ENCODE assay signal across 19 mouse cellular contexts in the genomic region with DNA sequence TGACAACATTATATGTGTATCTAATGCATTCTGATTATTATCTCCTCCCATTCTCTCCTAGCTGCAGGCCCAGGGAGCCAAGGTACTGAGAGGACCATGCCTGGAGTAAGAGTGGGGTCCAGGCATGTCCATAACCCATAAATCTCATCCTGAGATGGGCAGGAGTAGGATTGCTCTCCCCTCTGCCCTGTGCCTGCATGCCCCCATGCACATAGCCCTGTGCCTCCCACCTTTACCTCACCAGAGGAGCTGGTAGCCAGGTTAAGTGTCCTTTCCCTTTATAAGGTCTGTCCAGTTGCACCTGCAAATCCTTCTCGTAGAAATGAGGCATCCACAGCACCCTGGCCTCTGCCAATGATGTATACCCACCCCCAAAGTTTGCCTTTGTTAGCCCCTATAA. TPM values are rescaled to one million over a fixed set of nuclear protein-coding genes. Genes with fewer than 3 reads are reported as not detected.
DNase-seq lines count a peak whose midpoint lies in the region; ATAC-seq and TF ChIP-seq lines count a peak whose summit lies in the region.
"Had no signal": no experiment of that assay in that cellular context is flagged by ENCODE, and none has a peak within 500 bp of the region (broad histone marks: within the 10 kb centered on the region; RNA-seq: fewer than 3 reads in every experiment).

No protein-coding gene starts in this region.

- 0 out of 2 replicates have a peak, but pooled peaks cover 7% of the 10 kb centered on the region for H3K4me1 ChIP-seq in hindbrain, embryonic 13.5 days (replicated peaks)
- H3K4me1 ChIP-seq in hindbrain, embryonic 10.5 days (replicated peaks) = no peaks in the 10 kb centered on the region
- H3K4me1 ChIP-seq in lung, embryonic 14.5 days (ENCODE audit: insufficient read depth) = no peaks in the 10 kb centered on the region
- no peaks in the 10 kb centered on the region for H3K4me1 ChIP-seq in lung, adult 2 months (ENCODE audit: control insufficient read depth, insufficient read depth, low read length)
- no peaks in the 10 kb centered on the region for H3K4me1 ChIP-seq in neural tube, embryonic 14.5 days (ENCODE audit: control insufficient read depth, insufficient read depth, low read length)
- H3K4me1 ChIP-seq in neural tube, embryonic 15.5 days = peaks cover 8% of the 10 kb centered on the region
- H3K4me1 ChIP-seq: embryonic facial prominence, embryonic 10.5 days; heart, embryonic 12.5 days had no signal

- WGBS in hindbrain, embryonic 13.5 days = 87% methylated on average over 1 of the region's 1 CpGs
- 73% methylated on average over 1 of the region's 1 CpGs for WGBS in hindbrain, embryonic 10.5 days
- 48% methylated on average over 1 of the region's 1 CpGs for WGBS in lung, embryonic 14.5 days
- 50% methylated on average over 1 of the region's 1 CpGs for WGBS in lung, adult 2 months
- 67% methylated on average over 1 of the region's 1 CpGs for WGBS in neural tube, embryonic 14.5 days
- WGBS in neural tube, embryonic 15.5 days = 90% methylated on average over 1 of the region's 1 CpGs

- no peak for DNase-seq in hindbrain, embryonic 10.5 days (ENCODE audit: low spot score)
- no peak for DNase-seq in lung, embryonic 14.5 days
- no peak for DNase-seq in lung, adult 2 months
- no peak for DNase-seq in neural tube, embryonic 10.5 days (ENCODE audit: extremely low spot score, low spot score)
- DNase-seq in spleen, postnatal 10 days (ENCODE audit: low spot score in 2 of 2) = no peak
- DNase-seq: adrenal gland, adult 8-10 months; adrenal gland, postnatal 36 days; cerebellum, adult 2 months; cerebellum, postnatal 10 days; gastrocnemius, adult 2 months; gastrocnemius, postnatal 25 days had no signal

- no peak for TF ChIP-seq CTCF in lung, embryonic 14.5 days (IDR thresholded peaks at IDR 0.05; ENCODE audit: low read depth)
- TF ChIP-seq CTCF in lung, adult 2 months (IDR thresholded peaks at IDR 0.05; ENCODE audit: insufficient read depth, low read length) = no peak

- peak; percentile 36; the same call in 1 of the 2 replicates for ATAC-seq in hindbrain, embryonic 13.5 days (ENCODE audit: low FRiP score)
- peak; percentile 41; the same call in 1 of the 2 replicates for ATAC-seq in lung, embryonic 14.5 days (ENCODE audit: insufficient read depth)
- ATAC-seq in neural tube, embryonic 14.5 days (ENCODE audit: low read depth) = 0 out of 2 replicates have a peak, but pooled peaks have one; percentile 26
- no peak for ATAC-seq in neural tube, embryonic 15.5 days (ENCODE audit: low FRiP score)

- no peaks in the 10 kb centered on the region for H3K36me3 ChIP-seq in hindbrain, embryonic 13.5 days
- no peaks in the 10 kb centered on the region for H3K36me3 ChIP-seq in hindbrain, embryonic 10.5 days
- no peaks in the 10 kb centered on the region for H3K36me3 ChIP-seq in lung, embryonic 14.5 days (ENCODE audit: insufficient read depth)
- H3K36me3 ChIP-seq in neural tube, embryonic 14.5 days (ENCODE audit: control insufficient read depth, insufficient read depth, low read length) = no peaks in the 10 kb centered on the region
- H3K36me3 ChIP-seq in neural tube, embryonic 15.5 days = no peaks in the 10 kb centered on the region
- H3K36me3 ChIP-seq: embryonic facial prominence, embryonic 10.5 days; heart, embryonic 12.5 days had no signal

- no peak overlapping the region for H3K4me3 ChIP-seq in hindbrain, embryonic 13.5 days
- no peak overlapping the region for H3K4me3 ChIP-seq in hindbrain, embryonic 10.5 days
- H3K4me3 ChIP-seq in lung, embryonic 14.5 days (ENCODE audit: low read depth, low read length) = no peak overlapping the region
- H3K4me3 ChIP-seq in lung, adult 2 months (replicated peaks; ENCODE audit: extremely low read depth, low read depth, low read length) = no peak overlapping the region
- H3K4me3 ChIP-seq in neural tube, embryonic 14.5 days (ENCODE audit: low read depth, low read length) = no peak overlapping the region
- no peak overlapping the region for H3K4me3 ChIP-seq in neural tube, embryonic 15.5 days (replicated peaks)
- H3K4me3 ChIP-seq: embryonic facial prominence, embryonic 10.5 days; gastrocnemius, adult 2 months; heart, embryonic 12.5 days had no signal

- no peaks in the 10 kb centered on the region for H3K9me3 ChIP-seq in hindbrain, embryonic 13.5 days
- H3K9me3 ChIP-seq in hindbrain, embryonic 10.5 days = no peaks in the 10 kb centered on the region
- H3K9me3 ChIP-seq in lung, embryonic 14.5 days (ENCODE audit: low read depth, low read length) = no peaks in the 10 kb centered on the region
- no peaks in the 10 kb centered on the region for H3K9me3 ChIP-seq in neural tube, embryonic 14.5 days (ENCODE audit: control insufficient read depth, low read length)
- no peaks in the 10 kb centered on the region for H3K9me3 ChIP-seq in neural tube, embryonic 15.5 days (replicated peaks)
- H3K9me3 ChIP-seq: embryonic facial prominence, embryonic 10.5 days; heart, embryonic 12.5 days had no signal

- no peaks in the 10 kb centered on the region for H3K27me3 ChIP-seq in hindbrain, embryonic 13.5 days
- no peaks in the 10 kb centered on the region for H3K27me3 ChIP-seq in hindbrain, embryonic 10.5 days (ENCODE audit: insufficient read depth, poor library complexity, severe bottlenecking)
- H3K27me3 ChIP-seq in lung, embryonic 14.5 days (ENCODE audit: insufficient read depth, low read length) = no peaks in the 10 kb centered on the region
- no peaks in the 10 kb centered on the region for H3K27me3 ChIP-seq in neural tube, embryonic 14.5 days (ENCODE audit: control insufficient read depth, insufficient read depth, low read length)
- no peaks in the 10 kb centered on the region for H3K27me3 ChIP-seq in neural tube, embryonic 15.5 days (replicated peaks)
- H3K27me3 ChIP-seq: heart, embryonic 12.5 days had no signal

- no peak overlapping the region for H3K4me2 ChIP-seq in hindbrain, embryonic 13.5 days
- no peak overlapping the region for H3K4me2 ChIP-seq in lung, embryonic 14.5 days
- no peak overlapping the region for H3K4me2 ChIP-seq in neural tube, embryonic 14.5 days (ENCODE audit: low read depth, low read length)
- no peak overlapping the region for H3K4me2 ChIP-seq in neural tube, embryonic 15.5 days
- H3K4me2 ChIP-seq: heart, embryonic 12.5 days had no signal

- no peak overlapping the region for H3K27ac ChIP-seq in hindbrain, embryonic 13.5 days
- no peak overlapping the region for H3K27ac ChIP-seq in hindbrain, embryonic 10.5 days
- H3K27ac ChIP-seq in lung, embryonic 14.5 days (ENCODE audit: low read depth) = no peak overlapping the region
- no peak overlapping the region for H3K27ac ChIP-seq in neural tube, embryonic 14.5 days (ENCODE audit: low read depth, low read length)
- peak overlapping the region; percentile 4; the same call in 1 of the 2 replicates for H3K27ac ChIP-seq in neural tube, embryonic 15.5 days (replicated peaks)
- H3K27ac ChIP-seq: embryonic facial prominence, embryonic 10.5 days; gastrocnemius, adult 2 months had no signal

- no peak for TF ChIP-seq POLR2A in lung, adult 2 months (IDR thresholded peaks at IDR 0.05; ENCODE audit: borderline replicate concordance, extremely low read depth, low read depth, low read length)

- no peak overlapping the region for H3K9ac ChIP-seq in hindbrain, embryonic 13.5 days
- no peak overlapping the region for H3K9ac ChIP-seq in lung, embryonic 14.5 days
- H3K9ac ChIP-seq in neural tube, embryonic 14.5 days (replicated peaks; ENCODE audit: low read depth, low read length) = no peak overlapping the region
- no peak overlapping the region for H3K9ac ChIP-seq in neural tube, embryonic 15.5 days (replicated peaks)
- H3K9ac ChIP-seq: heart, embryonic 12.5 days had no signal

RNA-seq across cellular contexts. Expression of a gene that starts 6.2 kb away (rescaled TPM):
- not detected in 2 replicates for polyA plus RNA-seq in hindbrain, embryonic 13.5 days (2015; fragmentation: Nextera tagmentation; extraction: Ambion mirVana)
- polyA plus RNA-seq in hindbrain, embryonic 10.5 days (2016; fragmentation: Nextera tagmentation; extraction: Ambion mirVana) = not detected in 2 replicates
- not detected in 2 replicates for polyA plus RNA-seq in lung, embryonic 14.5 days (2014; fragmentation: Nextera tagmentation; extraction: Ambion mirVana)
- not detected in 2 replicates for polyA plus RNA-seq in lung, adult 2 months (2012; rRNA removed)
- not detected in 2 replicates for polyA plus RNA-seq in neural tube, embryonic 14.5 days (2014; fragmentation: Nextera tagmentation; extraction: Ambion mirVana)
- polyA plus RNA-seq in neural tube, embryonic 15.5 days (2015; fragmentation: Nextera tagmentation; extraction: Ambion mirVana) = not detected in 2 replicates
- polyA plus RNA-seq: cerebellum, adult 2 months; embryonic facial prominence, embryonic 10.5 days; embryonic facial prominence, embryonic 14.5 days; forebrain, embryonic 16.5 days; heart, embryonic 12.5 days; heart, embryonic 16.5 days had no signal

RNA-seq across cellular contexts. Expression of a gene that starts 15.0 kb away (rescaled TPM):
- polyA plus RNA-seq in hindbrain, embryonic 13.5 days (2015; fragmentation: Nextera tagmentation; extraction: Ambion mirVana) = not detected in 2 replicates
- polyA plus RNA-seq in hindbrain, embryonic 10.5 days (2016; fragmentation: Nextera tagmentation; extraction: Ambion mirVana) = not detected in 2 replicates
- polyA plus RNA-seq in lung, embryonic 14.5 days (2014; fragmentation: Nextera tagmentation; extraction: Ambion mirVana) = not detected in 2 replicates
- polyA plus RNA-seq in lung, adult 2 months (2012; rRNA removed) = not detected in 2 replicates
- polyA plus RNA-seq in neural tube, embryonic 14.5 days (2014; fragmentation: Nextera tagmentation; extraction: Ambion mirVana) = not detected in 2 replicates
- polyA plus RNA-seq in neural tube, embryonic 15.5 days (2015; fragmentation: Nextera tagmentation; extraction: Ambion mirVana) = not detected in 2 replicates
- polyA plus RNA-seq: cerebellum, adult 2 months; embryonic facial prominence, embryonic 10.5 days; embryonic facial prominence, embryonic 14.5 days; forebrain, embryonic 16.5 days; heart, embryonic 12.5 days; heart, embryonic 16.5 days had no signal

RNA-seq across cellular contexts. Expression of a gene that starts 18.8 kb away (rescaled TPM):
- not detected in 2 replicates for polyA plus RNA-seq in hindbrain, embryonic 13.5 days (2015; fragmentation: Nextera tagmentation; extraction: Ambion mirVana)
- not detected in 2 replicates for polyA plus RNA-seq in hindbrain, embryonic 10.5 days (2016; fragmentation: Nextera tagmentation; extraction: Ambion mirVana)
- polyA plus RNA-seq in lung, embryonic 14.5 days (2014; fragmentation: Nextera tagmentation; extraction: Ambion mirVana) = not detected in 2 replicates
- not detected in 2 replicates for polyA plus RNA-seq in lung, adult 2 months (2012; rRNA removed)
- polyA plus RNA-seq in neural tube, embryonic 14.5 days (2014; fragmentation: Nextera tagmentation; extraction: Ambion mirVana) = not detected in 2 replicates
- not detected in 2 replicates for polyA plus RNA-seq in neural tube, embryonic 15.5 days (2015; fragmentation: Nextera tagmentation; extraction: Ambion mirVana)
- polyA plus RNA-seq: cerebellum, adult 2 months; embryonic facial prominence, embryonic 10.5 days; embryonic facial prominence, embryonic 14.5 days; forebrain, embryonic 16.5 days; heart, embryonic 12.5 days; heart, embryonic 16.5 days had no signal

RNA-seq across cellular contexts. Expression of a gene that starts 31.8 kb away (rescaled TPM):
- polyA plus RNA-seq in hindbrain, embryonic 13.5 days (2015; fragmentation: Nextera tagmentation; extraction: Ambion mirVana) = not detected in 2 replicates
- polyA plus RNA-seq in hindbrain, embryonic 10.5 days (2016; fragmentation: Nextera tagmentation; extraction: Ambion mirVana) = not detected in 2 replicates
- not detected in 2 replicates for polyA plus RNA-seq in lung, embryonic 14.5 days (2014; fragmentation: Nextera tagmentation; extraction: Ambion mirVana)
- not detected in 2 replicates for polyA plus RNA-seq in lung, adult 2 months (2012; rRNA removed)
- polyA plus RNA-seq in neural tube, embryonic 14.5 days (2014; fragmentation: Nextera tagmentation; extraction: Ambion mirVana) = not detected in 2 replicates
- not detected in 2 replicates for polyA plus RNA-seq in neural tube, embryonic 15.5 days (2015; fragmentation: Nextera tagmentation; extraction: Ambion mirVana)
- polyA plus RNA-seq: cerebellum, adult 2 months; embryonic facial prominence, embryonic 10.5 days; embryonic facial prominence, embryonic 14.5 days; forebrain, embryonic 16.5 days; heart, embryonic 12.5 days; heart, embryonic 16.5 days had no signal

RNA-seq across cellular contexts. Expression of a gene that starts 34.7 kb away (rescaled TPM):
- not detected in 2 replicates for polyA plus RNA-seq in hindbrain, embryonic 13.5 days (2015; fragmentation: Nextera tagmentation; extraction: Ambion mirVana)
- polyA plus RNA-seq in hindbrain, embryonic 10.5 days (2016; fragmentation: Nextera tagmentation; extraction: Ambion mirVana) = not detected in 2 replicates
- not detected in 2 replicates for polyA plus RNA-seq in lung, embryonic 14.5 days (2014; fragmentation: Nextera tagmentation; extraction: Ambion mirVana)
- not detected in 2 replicates for polyA plus RNA-seq in lung, adult 2 months (2012; rRNA removed)
- not detected in 2 replicates for polyA plus RNA-seq in neural tube, embryonic 14.5 days (2014; fragmentation: Nextera tagmentation; extraction: Ambion mirVana)
- not detected in 2 replicates for polyA plus RNA-seq in neural tube, embryonic 15.5 days (2015; fragmentation: Nextera tagmentation; extraction: Ambion mirVana)
- polyA plus RNA-seq: cerebellum, adult 2 months; embryonic facial prominence, embryonic 10.5 days; embryonic facial prominence, embryonic 14.5 days; forebrain, embryonic 16.5 days; heart, embryonic 12.5 days; heart, embryonic 16.5 days had no signal
